Mouse (Mus musculus): ENCODE data around the gene Rps6ka5.

- TF ChIP-seq POLR2A (IDR thresholded peaks at IDR 0.05; ENCODE audit: borderline replicate concordance, extremely low read depth, low read depth, low read length) = no peak
- no peak for TF ChIP-seq CTCF (IDR thresholded peaks at IDR 0.05; ENCODE audit: insufficient read depth, low read length)
These were observed 218.1 kb downstream of the Rps6ka5 start for GRCm38 (mm10) chr12:100508668-100509067.
